Mouse (Mus musculus) bone marrow macrophage, adult 2 months (primary cell): Measurements from ENCODE around the gene Hephl1. TPM values are rescaled to one million over a fixed set of nuclear protein-coding genes. Genes with fewer than 3 reads are reported as not detected.
"Not testable (repeated sequence)": the region's sequence is repeated elsewhere in the genome, so short reads cannot be mapped to it uniquely, and the experiment has no call there.

Experiments
- H3K27ac ChIP-seq: 2 replicates; pipeline ENCODE4 v1.5.1; 2012; ENCODE audit warnings: low read depth, low read length; ENCODE audit not compliant: insufficient read depth
- H3K4me1 ChIP-seq: 2 replicates; pipeline ENCODE4 v1.6.1; 2012; ENCODE audit warnings: low read length; ENCODE audit not compliant: control insufficient read depth, insufficient read depth
- H3K4me3 ChIP-seq: 2 replicates; pipeline ENCODE4 v1.5.1; 2012; ENCODE audit warnings: mild to moderate bottlenecking, low read length, moderate library complexity; ENCODE audit not compliant: insufficient read depth
- CTCF ChIP-seq: IDR thresholded peaks from 2 replicates; pipeline ENCODE4 v1.5.1; 2012; ENCODE audit warnings: low read depth, mild to moderate bottlenecking, low read length, moderate library complexity
- POLR2A ChIP-seq: IDR thresholded peaks from 2 replicates; pipeline ENCODE4 v1.6.1; 2012; ENCODE audit warnings: mild to moderate bottlenecking, low read depth, low read length, borderline replicate concordance
- polyA plus RNA-seq: library from polyadenylated mRNA; stranded (reverse); fragments of >200 nt; gene quantifications from 2 replicates; pipeline ENCODE4 v1.2.4, GENCODE M21; 2012; ENCODE audit not compliant: missing spikeins, insufficient read depth, insufficient read length

Gene Hephl1
- polyA plus RNA-seq, 1 experiment = not detected

- Histone ChIP-seq H3K27ac (no peak overlapping the region), H3K4me3 (no peak overlapping the region), H3K4me1 (no peaks in the 10 kb centered on the region)
- TF ChIP-seq POLR2A (no peak), CTCF (no peak)
These were observed 3.8 kb downstream of the Hephl1 start for GRCm38 (mm10) chr9:15108101-15108500.

- Histone ChIP-seq H3K4me3 (no peak overlapping the region), H3K4me1 (peaks cover under 1% of the 10 kb centered on the region; the same call in 1 of the 2 replicates), H3K27ac (no peak overlapping the region)
- no peak for TF ChIP-seq POLR2A
- no peak for TF ChIP-seq CTCF
These were observed 6.8 kb downstream of the Hephl1 start for GRCm38 (mm10) chr9:15105136-15105535.

DNA sequence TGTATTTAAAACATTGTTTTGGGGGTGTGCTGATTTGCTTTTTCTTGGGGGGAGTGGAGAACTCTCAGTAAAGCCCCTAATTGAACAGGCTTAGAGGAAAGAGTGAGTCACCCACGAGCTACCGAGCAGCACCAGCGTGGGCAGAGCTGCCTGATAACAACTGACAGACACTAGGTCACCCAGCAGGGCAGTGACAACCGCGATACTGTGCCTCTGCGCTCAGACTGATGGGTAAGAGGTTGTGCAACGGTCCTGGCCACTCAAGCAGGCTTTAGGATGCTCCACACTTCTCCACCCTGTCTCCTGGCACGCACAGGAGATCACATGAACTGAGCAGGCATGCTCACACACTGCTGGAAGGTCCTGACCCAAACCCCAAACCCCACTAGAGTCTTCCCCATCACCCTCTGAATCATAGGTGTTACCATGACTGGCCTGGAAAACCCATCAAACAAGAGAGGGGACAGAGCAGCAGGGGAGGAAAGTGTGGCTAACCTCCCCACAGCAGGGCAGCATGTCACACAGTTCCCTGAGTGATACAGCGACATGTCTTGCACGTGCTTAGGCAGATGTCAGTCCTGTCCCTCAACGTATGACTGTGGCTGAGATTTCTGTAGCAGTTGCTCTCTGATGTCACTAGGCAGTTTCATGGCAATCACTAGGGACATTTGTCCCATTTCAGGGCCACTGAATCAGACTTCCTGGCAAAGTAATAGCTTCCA, 8.2 kb downstream of the Hephl1 start:
- Histone ChIP-seq H3K4me3 (no peak overlapping the region), H3K4me1 (peaks cover 13% of the 10 kb centered on the region), H3K27ac (no peak overlapping the region)
- no peak for TF ChIP-seq CTCF
- no peak for TF ChIP-seq POLR2A

GRCm38 (mm10) chr9:15101531-15102161, 10.3 kb downstream of the Hephl1 start:
- no peak overlapping the region for H3K27ac ChIP-seq
- H3K4me1 ChIP-seq = peaks cover 14% of the 10 kb centered on the region
- H3K4me3 ChIP-seq = no peak overlapping the region
- TF ChIP-seq POLR2A = no peak
- no peak for TF ChIP-seq CTCF

GRCm38 (mm10) chr9:15098421-15098820, 13.5 kb downstream of the Hephl1 start:
- peaks cover 14% of the 10 kb centered on the region for H3K4me1 ChIP-seq
- H3K27ac ChIP-seq, H3K4me3 ChIP-seq: not testable (repeated sequence)

- no peak overlapping the region for H3K4me3 ChIP-seq
- peaks cover 14% of the 10 kb centered on the region for H3K4me1 ChIP-seq
- no peak for TF ChIP-seq CTCF
- no peak for TF ChIP-seq POLR2A
- no peak overlapping the region for H3K27ac ChIP-seq
These were observed 14.7 kb downstream of the Hephl1 start for GRCm38 (mm10) chr9:15097172-15097571.

DNA sequence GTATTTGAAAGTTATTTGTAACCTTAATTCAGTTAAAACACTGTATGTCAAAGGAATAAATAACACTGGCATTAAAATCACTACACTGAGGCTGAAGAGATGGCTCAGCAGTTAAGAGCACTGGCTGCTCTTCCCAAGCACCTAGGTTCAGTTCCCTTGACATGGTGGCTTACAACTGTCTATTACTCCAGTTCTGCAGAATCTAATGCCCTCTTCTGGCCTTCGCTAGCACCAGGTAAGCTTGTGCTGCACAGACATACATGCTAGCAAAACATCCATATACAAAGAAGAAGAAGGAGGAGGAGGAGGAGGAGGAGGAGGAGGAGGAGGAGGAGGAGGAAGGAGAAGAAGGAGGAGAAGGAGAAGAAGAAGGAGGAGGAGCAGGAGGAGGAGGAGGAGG, 15.7 kb downstream of the Hephl1 start:
- TF ChIP-seq CTCF (no peak), POLR2A (no peak)
- no peak overlapping the region for H3K4me3 ChIP-seq
- peaks cover 14% of the 10 kb centered on the region for H3K4me1 ChIP-seq
- H3K27ac ChIP-seq = no peak overlapping the region

DNA sequence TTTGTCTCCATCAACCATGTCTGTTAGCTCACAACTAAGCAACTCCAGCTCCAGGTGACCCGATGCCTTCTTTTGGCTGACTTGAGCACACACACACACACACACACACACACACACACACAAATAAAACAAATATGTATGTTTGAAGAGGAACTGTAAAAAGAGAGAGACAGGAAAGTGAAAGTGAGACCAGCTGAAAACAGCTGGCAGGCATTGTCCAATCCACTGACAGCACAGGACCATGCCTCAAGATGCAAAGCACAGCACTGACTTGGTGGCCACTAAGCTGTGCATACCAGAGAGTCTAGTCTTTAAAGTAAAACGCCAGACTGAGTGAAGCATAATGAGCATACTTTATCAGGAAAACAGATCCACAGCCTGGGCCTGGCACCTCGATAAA, 16.7 kb downstream of the Hephl1 start:
- peaks cover 14% of the 10 kb centered on the region for H3K4me1 ChIP-seq
- TF ChIP-seq CTCF = no peak
- TF ChIP-seq POLR2A = no peak
- H3K4me3 ChIP-seq = no peak overlapping the region
- H3K27ac ChIP-seq = no peak overlapping the region

DNA sequence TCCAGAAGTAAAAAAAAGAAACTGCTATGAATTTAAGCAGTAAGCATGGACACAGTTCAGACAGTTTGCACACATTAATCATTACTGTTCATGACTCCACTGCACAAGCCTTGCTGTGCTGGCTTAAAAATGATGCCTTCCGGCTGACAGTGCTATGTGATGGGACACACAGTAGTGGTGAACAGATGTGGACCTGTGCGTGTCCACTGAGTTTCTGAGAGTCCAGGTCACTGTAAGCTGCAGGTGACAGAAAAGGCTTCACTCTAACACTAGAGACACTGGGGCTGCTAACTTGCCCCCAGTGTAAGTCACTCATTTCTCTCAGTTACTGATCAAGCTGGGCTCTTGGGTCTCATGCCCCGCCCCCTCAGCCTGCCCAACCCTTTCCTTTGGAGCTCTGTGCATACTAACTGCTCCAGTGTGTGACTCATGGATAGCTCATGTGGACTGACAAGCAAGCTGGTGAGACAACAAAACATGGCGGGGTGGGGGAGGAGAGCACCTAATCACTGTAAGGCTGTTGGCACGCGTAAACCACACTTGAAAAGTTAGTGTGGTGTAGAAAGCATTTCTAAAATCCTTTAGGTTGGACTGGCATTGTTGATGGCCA, 43.1 kb downstream of the Hephl1 start:
- peaks cover 9% of the 10 kb centered on the region for H3K4me1 ChIP-seq
- TF ChIP-seq POLR2A = no peak
- no peak for TF ChIP-seq CTCF
- no peak overlapping the region for H3K27ac ChIP-seq
- H3K4me3 ChIP-seq = no peak overlapping the region

GRCm38 (mm10) chr9:15067995-15068685, 43.8 kb downstream of the Hephl1 start:
- TF ChIP-seq CTCF = no peak
- TF ChIP-seq POLR2A = no peak
- H3K27ac ChIP-seq = no peak overlapping the region
- H3K4me1 ChIP-seq = peaks cover 9% of the 10 kb centered on the region
- H3K4me3 ChIP-seq = no peak overlapping the region
